Mouse (Mus musculus): ENCODE results near the gene Washc1. TPM values are rescaled to one million over a fixed set of nuclear protein-coding genes. Genes with fewer than 3 reads are reported as not detected.

Gene Washc1
- polyA plus RNA-seq, 1 experiment = 64.1 TPM

- TF ChIP-seq GATA1 (IDR thresholded peaks at IDR 0.05; ENCODE audit: low read length) = no peak
Measured at GRCm38 (mm10) chr17:66104076-66104475, 7.3 kb upstream of the Washc1 start.

DNA sequence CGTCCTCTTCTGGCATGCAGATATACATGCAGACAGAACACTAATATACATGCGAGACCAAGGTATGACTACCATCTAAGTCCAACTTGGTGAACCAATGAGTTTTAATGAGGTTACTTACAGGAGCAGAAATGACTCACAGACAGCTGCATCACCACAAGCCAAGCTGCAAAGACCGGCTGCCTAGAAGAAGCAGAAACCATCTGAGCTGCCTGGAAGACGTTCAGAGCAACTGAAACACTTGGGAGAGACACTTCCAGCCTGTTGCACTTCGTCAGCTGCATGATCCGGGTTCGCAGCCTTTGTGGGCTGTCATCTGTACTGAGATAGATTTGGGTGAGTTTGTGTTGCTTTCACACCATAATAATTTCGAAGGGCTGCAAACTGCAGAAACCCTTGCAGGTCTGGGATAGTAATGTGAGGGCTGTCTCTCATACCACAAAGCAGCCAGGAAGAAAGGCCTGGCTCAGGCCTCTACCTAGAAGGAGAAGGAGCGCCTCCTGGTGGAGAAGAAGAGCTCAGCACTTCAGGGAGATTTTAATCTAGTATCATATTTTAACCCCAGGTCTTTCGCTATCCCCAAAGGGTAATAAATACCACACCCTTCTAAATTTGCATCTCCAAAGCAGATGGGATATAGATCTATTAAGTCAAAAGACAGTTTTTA lies 4.6 kb upstream of the Washc1 start:
- no peak for TF ChIP-seq GATA1 (IDR thresholded peaks at IDR 0.05; ENCODE audit: low read length)

GRCm38 (mm10) chr17:66107466-66107865 lies 3.9 kb upstream of the Washc1 start:
- no peak for TF ChIP-seq GATA1 (IDR thresholded peaks at IDR 0.05; ENCODE audit: low read length)

GRCm38 (mm10) chr17:66108198-66108597 lies 3.1 kb upstream of the Washc1 start:
- TF ChIP-seq GATA1 (IDR thresholded peaks at IDR 0.05; ENCODE audit: low read length) = no peak

DNA sequence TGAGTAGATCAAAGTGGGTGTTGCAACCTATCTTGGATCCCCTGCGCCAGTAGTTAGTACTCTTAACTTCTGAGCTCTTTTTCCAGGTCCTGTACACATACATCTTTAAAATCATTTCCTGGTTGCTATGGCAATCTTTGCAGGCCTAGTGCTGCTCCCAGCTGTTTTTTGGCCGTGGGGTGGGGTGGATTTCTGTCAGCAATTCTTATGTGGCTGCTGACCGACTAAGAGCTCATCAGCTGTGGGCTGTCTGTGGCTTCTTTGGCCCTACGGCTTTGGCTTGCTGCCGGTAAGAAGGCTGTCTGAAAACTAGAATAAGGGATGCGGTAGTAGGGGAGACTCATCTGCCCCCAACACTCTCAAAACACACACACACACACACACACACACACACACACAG lies 599 bp upstream of the Washc1 start:
- TF ChIP-seq GATA1 (IDR thresholded peaks at IDR 0.05; ENCODE audit: low read length) = no peak

- no peak for TF ChIP-seq GATA1 (IDR thresholded peaks at IDR 0.05; ENCODE audit: low read length)
Measured at GRCm38 (mm10) chr17:66112166-66112565, 821 bp downstream of the Washc1 start.

DNA sequence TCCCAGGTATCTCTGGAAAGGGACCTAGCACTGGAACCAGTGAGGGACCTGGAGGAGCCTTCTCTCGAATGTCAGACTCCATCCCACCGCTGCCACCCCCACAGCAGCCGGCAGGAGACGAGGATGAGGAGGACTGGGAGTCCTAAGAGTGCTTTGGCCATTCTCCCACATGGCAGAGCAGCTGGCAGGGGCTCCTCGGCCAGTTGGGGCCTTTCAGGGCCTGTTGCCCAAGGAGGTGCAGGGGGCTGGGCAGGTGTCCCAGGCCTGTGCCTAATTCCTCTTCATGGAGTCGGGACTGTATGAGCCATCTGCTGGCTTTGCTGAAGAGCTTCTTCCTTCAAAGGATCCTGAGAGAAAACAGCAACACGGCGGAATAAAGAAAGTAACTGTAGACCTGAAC lies 7.6 kb downstream of the Washc1 start:
- no peak for TF ChIP-seq GATA1 (IDR thresholded peaks at IDR 0.05; ENCODE audit: low read length)

DNA sequence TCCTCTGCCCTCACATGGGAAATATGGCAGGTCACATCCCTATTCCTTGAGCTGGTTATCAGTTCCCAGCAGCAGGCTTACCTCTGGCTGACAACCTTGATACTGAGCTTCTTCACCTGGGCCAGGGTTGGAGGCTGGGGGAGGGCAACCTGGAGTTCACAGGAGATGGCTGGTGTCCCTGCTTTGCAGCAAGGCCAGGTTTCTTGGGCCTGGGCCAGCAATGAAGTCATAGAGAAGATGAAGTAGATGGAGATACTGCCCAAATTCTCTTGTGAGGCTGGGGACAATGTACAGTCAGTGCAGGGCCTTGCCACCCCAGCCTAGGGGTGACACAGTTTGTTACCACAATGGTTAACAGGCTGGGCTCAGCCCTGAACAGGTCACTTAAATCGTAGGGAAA lies 9.4 kb downstream of the Washc1 start:
- no peak for TF ChIP-seq GATA1 (IDR thresholded peaks at IDR 0.05; ENCODE audit: low read length)

DNA sequence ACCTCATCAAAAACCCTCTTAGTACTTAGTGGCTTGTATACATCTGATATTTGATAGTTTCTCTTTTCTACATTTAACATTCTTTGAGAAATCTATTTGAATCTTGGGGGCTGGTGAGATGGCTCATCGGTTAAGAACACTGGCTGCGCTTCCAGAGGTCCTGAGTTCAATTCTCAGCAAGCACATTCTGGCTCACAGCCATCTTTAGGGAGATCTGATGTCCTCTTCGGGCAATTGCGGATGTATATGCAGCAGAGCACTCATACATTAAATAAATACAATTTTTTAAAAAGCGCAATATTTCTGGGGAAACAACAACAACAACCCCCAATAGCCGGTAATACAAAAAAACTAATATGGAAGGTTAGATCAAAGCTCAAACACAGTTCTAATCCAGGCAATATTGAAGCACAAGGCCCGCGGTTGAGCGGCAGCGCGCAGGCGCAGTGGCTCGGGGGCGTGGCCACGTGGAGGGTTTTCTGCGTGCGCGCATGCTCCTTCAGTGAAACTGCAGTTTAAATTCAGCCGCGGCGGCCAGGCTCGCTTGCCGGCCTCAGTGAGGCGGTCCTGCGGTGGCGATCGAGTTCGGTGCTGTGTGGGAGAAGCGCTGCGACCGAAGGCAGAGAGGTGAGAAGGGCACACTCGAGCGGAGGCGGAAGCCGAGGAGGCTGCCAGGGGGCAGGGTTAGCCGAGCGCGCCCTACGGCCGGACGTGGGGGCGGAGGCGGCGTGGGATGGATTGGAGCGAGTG lies 11.9 kb downstream of the Washc1 start, which contains the start of gene Ddx11:
TSS of gene Ddx11 (plus strand) at position 455 of the 750 bp plus-strand sequence.
- no peak for TF ChIP-seq GATA1 (IDR thresholded peaks at IDR 0.05; ENCODE audit: low read length)

DNA sequence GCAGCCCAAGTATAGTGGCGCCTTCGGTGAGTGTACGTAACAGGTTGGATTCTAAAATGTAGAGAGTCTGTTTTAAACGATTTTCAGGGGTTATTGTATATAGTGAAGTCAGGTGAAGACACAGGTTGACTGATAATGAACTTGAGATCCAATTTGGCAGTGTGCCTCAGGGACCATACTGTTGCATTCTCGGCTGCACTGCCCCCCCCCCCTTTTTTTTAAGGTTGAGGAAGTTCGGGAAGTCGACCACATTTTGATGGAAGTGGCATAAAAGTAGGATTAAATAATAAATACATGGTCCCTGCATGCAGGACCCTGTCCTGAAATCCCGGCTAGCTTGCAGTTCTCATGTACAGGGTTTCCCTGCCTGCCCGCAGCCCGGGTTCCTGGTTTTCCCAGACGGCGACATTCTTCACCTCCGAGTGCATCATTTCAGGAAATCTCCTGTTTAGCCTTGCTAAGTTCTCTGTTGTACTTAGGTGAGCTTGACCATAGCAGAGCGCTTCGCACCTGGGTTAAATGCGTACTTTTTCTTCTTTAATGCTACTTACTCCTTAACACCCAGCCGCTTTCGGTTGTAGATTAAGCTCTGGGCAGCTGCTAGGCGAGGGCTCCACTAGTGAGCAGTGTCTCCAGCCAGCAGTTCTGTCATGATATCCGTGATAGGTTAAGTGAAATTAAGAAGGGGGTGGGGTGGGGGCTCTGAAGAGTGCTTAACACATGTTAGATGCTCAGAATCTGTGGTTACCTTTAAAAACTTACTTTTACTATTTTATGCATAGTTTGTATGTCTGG lies 12.7 kb downstream of the Washc1 start:
- no peak for TF ChIP-seq GATA1 (IDR thresholded peaks at IDR 0.05; ENCODE audit: low read length)

DNA sequence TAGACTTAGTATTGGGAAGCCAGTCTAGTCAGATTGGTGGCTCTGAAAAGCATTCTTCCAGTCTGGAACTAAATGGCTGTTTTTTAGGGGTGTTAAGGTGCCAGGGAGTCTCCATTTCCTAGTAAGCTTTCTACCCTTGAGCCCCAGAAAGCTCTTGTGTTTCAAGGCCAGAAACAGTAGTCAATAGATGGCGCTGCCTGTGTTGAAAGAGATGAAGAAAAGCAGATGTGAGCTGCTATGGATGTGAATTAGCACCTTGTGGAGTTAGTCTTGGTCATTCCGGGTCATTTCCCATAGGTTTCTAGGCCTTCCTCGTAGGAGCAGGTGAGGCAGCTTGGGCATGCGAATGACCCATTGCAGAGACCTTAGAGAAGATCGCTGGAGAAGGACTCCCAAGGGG lies 13.9 kb downstream of the Washc1 start:
- no peak for TF ChIP-seq GATA1 (IDR thresholded peaks at IDR 0.05; ENCODE audit: low read length)

DNA sequence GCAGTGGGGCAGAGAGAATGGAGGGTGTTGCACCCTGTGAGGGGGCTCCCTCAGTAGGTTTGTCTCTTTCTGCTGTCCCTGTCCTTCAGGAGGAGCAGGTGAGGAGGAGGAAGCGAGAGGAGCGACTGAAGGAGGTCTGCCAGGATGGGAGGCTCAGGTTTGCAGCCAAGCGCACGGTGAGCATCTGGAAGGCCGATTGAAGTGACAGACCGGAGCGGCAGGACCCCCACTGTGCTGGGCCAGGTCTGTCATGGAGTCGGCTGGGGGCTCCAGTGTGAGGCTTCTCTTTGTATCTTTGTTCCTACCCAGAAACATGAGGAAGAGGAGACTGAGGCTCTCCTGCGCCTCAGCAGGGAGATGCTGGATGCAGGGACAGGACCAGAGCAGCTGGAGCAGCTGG lies 19.0 kb downstream of the Washc1 start:
- no peak for TF ChIP-seq GATA1 (IDR thresholded peaks at IDR 0.05; ENCODE audit: low read length)

DNA sequence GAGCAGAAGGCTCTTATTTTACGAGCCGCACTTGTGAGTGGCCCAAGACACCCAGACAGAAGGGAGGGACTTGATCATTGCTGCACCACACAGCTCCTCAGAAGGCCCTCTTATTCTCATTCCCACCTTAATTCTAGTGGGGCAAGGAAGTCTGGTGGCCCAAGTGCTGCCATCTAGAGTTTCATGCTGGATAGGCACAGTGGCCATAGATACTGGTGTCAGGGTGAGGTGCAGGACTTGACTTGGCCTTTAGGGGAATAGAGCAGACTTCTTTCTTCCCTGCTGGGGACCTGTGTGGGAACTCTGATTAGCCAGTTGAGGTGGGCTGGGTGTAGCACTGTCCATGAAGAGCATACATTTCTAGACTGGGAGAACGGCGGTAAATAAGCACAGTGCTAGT lies 19.9 kb downstream of the Washc1 start:
- no peak for TF ChIP-seq GATA1 (IDR thresholded peaks at IDR 0.05; ENCODE audit: low read length)

- TF ChIP-seq GATA1 (IDR thresholded peaks at IDR 0.05; ENCODE audit: low read length) = no peak
Measured at GRCm38 (mm10) chr17:66154876-66155275, 43.5 kb downstream of the Washc1 start.

- no peak for TF ChIP-seq GATA1 (IDR thresholded peaks at IDR 0.05; ENCODE audit: low read length)
Measured at GRCm38 (mm10) chr17:66158271-66158670, 46.9 kb downstream of the Washc1 start.

Other genes with a start within 250 kb of the Washc1 start
- 75.0 and 113 TPM in 2 replicates for gene Ralbp1, start 225.7 kb upstream of the Washc1 start, polyA plus RNA-seq (2012)
- gene Twsg1, start 160.3 kb upstream of the Washc1 start, polyA plus RNA-seq (2012) = 28.4 and 51.7 TPM in 2 replicates
- gene Ankrd12, start 34.5 kb upstream of the Washc1 start, polyA plus RNA-seq (2012) = 6.0 and 9.3 TPM in 2 replicates
- 98.6 and 158 TPM in 2 replicates for gene Ndufv2, start 10.0 kb upstream of the Washc1 start, polyA plus RNA-seq (2012)
- 9.5 and 13.8 TPM in 2 replicates for gene Ddx11, start 12.0 kb downstream of the Washc1 start, polyA plus RNA-seq (2012)